Mouse (Mus musculus): ENCODE measurements around the gene Hck. TPM values are rescaled to one million over a fixed set of nuclear protein-coding genes. Genes with fewer than 3 reads are reported as not detected.
A peak's percentile ranks its signal among the peaks of the same experiment; 100 is the strongest.

Gene Hck
- polyA plus RNA-seq, 1 experiment from 2014 or later, result 5.1 TPM

DNA sequence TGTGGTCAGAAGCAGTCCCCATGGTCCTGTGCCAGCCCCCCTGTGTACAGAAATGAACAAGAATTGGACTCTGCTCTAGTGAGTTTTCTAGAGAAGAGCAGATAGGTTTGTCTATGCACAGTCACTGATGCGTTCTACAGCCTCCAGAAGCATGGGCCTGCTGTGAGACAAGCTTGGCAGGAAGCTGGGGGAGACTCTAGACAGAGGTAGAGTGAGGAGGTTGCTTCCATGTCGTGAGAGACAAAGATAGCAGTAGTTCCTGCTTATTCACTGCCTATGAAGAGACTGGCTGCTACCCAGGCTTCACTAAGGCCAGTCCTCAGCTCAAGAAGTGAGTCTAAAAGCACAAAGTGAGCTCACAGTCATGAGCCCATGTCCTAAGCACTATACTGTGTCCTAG, 83.0 kb downstream of the Hck start:
- WGBS, result 76% methylated on average over 2 of the region's 2 CpGs
- Histone ChIP-seq H3K9me3 (ENCODE audit: control insufficient read depth, low read length) (no peaks in the 10 kb centered on the region), H3K9ac (ENCODE audit: low read depth, low read length) (no peak overlapping the region), H3K4me3 (ENCODE audit: low read depth, low read length) (no peak overlapping the region), H3K27ac (ENCODE audit: low read depth, low read length) (no peak overlapping the region), H3K4me2 (no peak overlapping the region), H3K36me3 (ENCODE audit: control insufficient read depth, insufficient read depth, low read length) (peaks cover 41% of the 10 kb centered on the region), H3K27me3 (replicated peaks; ENCODE audit: control insufficient read depth, insufficient read depth, low read length) (no peaks in the 10 kb centered on the region), H3K4me1 (replicated peaks; ENCODE audit: control insufficient read depth, insufficient read depth, low read length) (no peaks in the 10 kb centered on the region)
- ATAC-seq (replicated peaks; ENCODE audit: low FRiP score), result no peak
- no peak for DNase-seq (ENCODE audit: low spot score)

DNA sequence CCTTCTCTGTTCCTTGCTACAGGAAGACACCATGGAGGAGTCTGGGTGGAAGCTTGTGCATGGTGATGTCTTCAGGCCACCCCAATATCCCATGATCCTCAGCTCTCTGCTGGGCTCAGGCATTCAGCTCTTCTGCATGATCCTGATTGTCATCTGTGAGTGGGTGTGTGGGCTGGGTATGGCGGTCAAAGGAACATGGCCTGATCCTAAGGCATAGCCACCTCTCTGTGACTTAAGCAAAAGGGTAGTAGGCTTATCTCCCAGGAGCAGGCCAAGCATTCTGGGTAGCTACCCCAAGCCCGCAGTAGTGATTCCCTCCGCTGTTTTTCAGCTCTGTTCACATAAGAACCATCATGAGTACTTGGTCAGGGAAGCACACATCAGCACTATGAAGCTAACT, 86.0 kb downstream of the Hck start:
- Histone ChIP-seq H3K9ac (ENCODE audit: low read depth, low read length) (no peak overlapping the region), H3K9me3 (ENCODE audit: control insufficient read depth, low read length) (no peaks in the 10 kb centered on the region), H3K27ac (ENCODE audit: low read depth, low read length) (no peak overlapping the region), H3K36me3 (ENCODE audit: control insufficient read depth, insufficient read depth, low read length) (peaks cover 39% of the 10 kb centered on the region), H3K4me2 (no peak overlapping the region), H3K27me3 (replicated peaks; ENCODE audit: control insufficient read depth, insufficient read depth, low read length) (no peaks in the 10 kb centered on the region), H3K4me3 (ENCODE audit: low read depth, low read length) (no peak overlapping the region), H3K4me1 (replicated peaks; ENCODE audit: control insufficient read depth, insufficient read depth, low read length) (peaks cover 5% of the 10 kb centered on the region; the same call in 1 of the 2 replicates)
- DNase-seq (ENCODE audit: low spot score) (no peak), ATAC-seq (replicated peaks; ENCODE audit: low FRiP score) (peak; percentile 61; the same call in 1 of the 2 replicates)
- 84% methylated on average over 3 of the region's 3 CpGs for WGBS

GRCm38 (mm10) chr2:153198485-153198884, 90.2 kb downstream of the Hck start:
- Histone ChIP-seq H3K4me3 (ENCODE audit: low read depth, low read length) (no peak overlapping the region), H3K9ac (ENCODE audit: low read depth, low read length) (no peak overlapping the region), H3K27me3 (replicated peaks; ENCODE audit: control insufficient read depth, insufficient read depth, low read length) (no peaks in the 10 kb centered on the region), H3K9me3 (ENCODE audit: control insufficient read depth, low read length) (no peaks in the 10 kb centered on the region), H3K4me1 (replicated peaks; ENCODE audit: control insufficient read depth, insufficient read depth, low read length) (peaks cover 5% of the 10 kb centered on the region; the same call in 1 of the 2 replicates), H3K36me3 (ENCODE audit: control insufficient read depth, insufficient read depth, low read length) (peaks cover 36% of the 10 kb centered on the region), H3K27ac (ENCODE audit: low read depth, low read length) (no peak overlapping the region), H3K4me2 (no peak overlapping the region)
- ATAC-seq (replicated peaks; ENCODE audit: low FRiP score) (no peak), DNase-seq (ENCODE audit: low spot score) (no peak)
- WGBS, result 54% methylated on average over 5 of the region's 5 CpGs

DNA sequence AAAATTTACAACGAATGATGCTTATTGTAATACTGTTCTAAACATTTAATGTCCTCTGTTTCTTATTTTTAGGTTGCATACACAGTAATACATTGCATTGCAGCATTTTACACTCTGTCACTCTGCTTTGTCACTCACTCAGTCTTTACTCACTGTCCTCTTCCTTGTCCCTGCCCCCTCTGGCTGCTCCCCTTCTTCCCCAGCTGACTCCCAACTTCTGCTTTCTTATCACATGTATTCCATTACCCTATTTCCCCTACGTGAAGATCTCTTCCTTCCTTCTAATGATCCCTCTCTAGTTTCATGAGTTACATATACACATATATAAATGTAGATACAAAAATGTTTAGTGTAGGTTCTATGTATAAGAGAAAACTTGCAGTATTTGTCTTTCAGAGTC, 90.8 kb downstream of the Hck start:
- Histone ChIP-seq H3K9me3 (ENCODE audit: control insufficient read depth, low read length) (no peaks in the 10 kb centered on the region), H3K27ac (ENCODE audit: low read depth, low read length) (no peak overlapping the region), H3K9ac (ENCODE audit: low read depth, low read length) (no peak overlapping the region), H3K4me2 (no peak overlapping the region), H3K27me3 (replicated peaks; ENCODE audit: control insufficient read depth, insufficient read depth, low read length) (no peaks in the 10 kb centered on the region), H3K4me1 (replicated peaks; ENCODE audit: control insufficient read depth, insufficient read depth, low read length) (peaks cover 5% of the 10 kb centered on the region; the same call in 1 of the 2 replicates), H3K36me3 (ENCODE audit: control insufficient read depth, insufficient read depth, low read length) (peaks cover 39% of the 10 kb centered on the region), H3K4me3 (ENCODE audit: low read depth, low read length) (no peak overlapping the region)
- WGBS, result 61% methylated on average over 2 of the region's 2 CpGs
- DNase-seq (ENCODE audit: low spot score), result no peak
- ATAC-seq (replicated peaks; ENCODE audit: low FRiP score), result no peak

Other genes starting within 250 kb of the Hck start
- gene Mylk2, start 197.1 kb upstream of the Hck start, polyA plus RNA-seq (2014; fragmentation: Nextera tagmentation; extraction: Ambion mirVana), result not detected in 2 replicates
- gene Foxs1, start 175.3 kb upstream of the Hck start, polyA plus RNA-seq (2014; fragmentation: Nextera tagmentation; extraction: Ambion mirVana), result 0.21 and 0.36 TPM in 2 replicates
- gene Dusp15, start 156.8 kb upstream of the Hck start, polyA plus RNA-seq (2014; fragmentation: Nextera tagmentation; extraction: Ambion mirVana), result not detected in 2 replicates
- gene Ttll9, start 146.0 kb upstream of the Hck start, polyA plus RNA-seq (2014; fragmentation: Nextera tagmentation; extraction: Ambion mirVana), result 0.35 and 0.62 TPM in 2 replicates
- 65.0 and 69.5 TPM in 2 replicates for gene Pdrg1, start 93.0 kb upstream of the Hck start, polyA plus RNA-seq (2014; fragmentation: Nextera tagmentation; extraction: Ambion mirVana)
- not detected in 2 replicates for gene Xkr7, start 76.6 kb upstream of the Hck start, polyA plus RNA-seq (2014; fragmentation: Nextera tagmentation; extraction: Ambion mirVana)
- 1.5 and 2.0 TPM in 2 replicates for gene Ccm2l, start 42.5 kb upstream of the Hck start, polyA plus RNA-seq (2014; fragmentation: Nextera tagmentation; extraction: Ambion mirVana)
- gene Tm9sf4, start 52.8 kb downstream of the Hck start, polyA plus RNA-seq (2014; fragmentation: Nextera tagmentation; extraction: Ambion mirVana), result 65.4 and 71.4 TPM in 2 replicates
- gene Tspyl3, start 117.0 kb downstream of the Hck start, polyA plus RNA-seq (2014; fragmentation: Nextera tagmentation; extraction: Ambion mirVana), result 6.5 and 6.8 TPM in 2 replicates
- 45.2 and 45.9 TPM in 2 replicates for gene Plagl2, start 133.0 kb downstream of the Hck start, polyA plus RNA-seq (2014; fragmentation: Nextera tagmentation; extraction: Ambion mirVana)
- gene Pofut1, start 133.1 kb downstream of the Hck start, polyA plus RNA-seq (2014; fragmentation: Nextera tagmentation; extraction: Ambion mirVana), result 6.3 and 8.0 TPM in 2 replicates
- gene Kif3b, start 182.9 kb downstream of the Hck start, polyA plus RNA-seq (2014; fragmentation: Nextera tagmentation; extraction: Ambion mirVana), result 3.2 and 3.5 TPM in 2 replicates
- 13.6 and 15.1 TPM in 2 replicates for gene Asxl1, start 237.4 kb downstream of the Hck start, polyA plus RNA-seq (2014; fragmentation: Nextera tagmentation; extraction: Ambion mirVana)